Mouse (Mus musculus) embryonic facial prominence, embryonic 13.5 days (tissue): ENCODE data around the gene Cdk2. TPM values are rescaled to one million over a fixed set of nuclear protein-coding genes. Genes with fewer than 3 reads are reported as not detected.

Source experiments
- ATAC-seq: fragments of 200-750 bp; cut with Nextera tagmentation; 2 replicates; pipeline ENCODE4 v1.8.0; 2017; ENCODE audit warnings: low read depth; ENCODE audit not compliant: insufficient number of reproducible peaks, insufficient read depth, low FRiP score, low TSS enrichment
- H3K27ac ChIP-seq: fragments of 300-500 bp; sonication (generic); 2 replicates; pipeline ENCODE4 v1.5.1; 2015; ENCODE audit warnings: moderate library complexity, mild to moderate bottlenecking, inconsistent platforms
- H3K27me3 ChIP-seq: fragments of 300-500 bp; sonication (generic); 2 replicates; pipeline ENCODE4 v1.6.1; 2015; ENCODE audit warnings: mild to moderate bottlenecking, inconsistent platforms
- H3K36me3 ChIP-seq: fragments of 300-500 bp; sonication (generic); 2 replicates; pipeline ENCODE4 v1.6.1; 2015; ENCODE audit warnings: mild to moderate bottlenecking, inconsistent platforms
- H3K4me1 ChIP-seq: fragments of 300-500 bp; sonication (generic); 2 replicates; pipeline ENCODE4 v1.6.1; 2015; ENCODE audit warnings: inconsistent platforms
- H3K4me2 ChIP-seq: fragments of 300-500 bp; sonication (generic); 2 replicates; pipeline ENCODE4 v1.6.1; 2015; ENCODE audit warnings: moderate library complexity, mild to moderate bottlenecking, inconsistent platforms
- H3K4me3 ChIP-seq: fragments of 300-500 bp; sonication (generic); 2 replicates; pipeline ENCODE4 v1.5.1; 2015; ENCODE audit warnings: mild to moderate bottlenecking, inconsistent platforms
- H3K9ac ChIP-seq: fragments of 300-500 bp; sonication (generic); 2 replicates; pipeline ENCODE4 v1.6.1; 2015; ENCODE audit warnings: mild to moderate bottlenecking, inconsistent platforms
- H3K9me3 ChIP-seq: fragments of 300-500 bp; sonication (generic); 2 replicates; pipeline ENCODE4 v1.6.1; 2016; ENCODE audit warnings: inconsistent platforms
- WGBS: fragments of 180-500 bp; shearing (Covaris S2); methylation state at CpG from one replicate; pipeline ENCODE4 v1.1.7; 2015; ENCODE audit warnings: mixed read lengths; 5-methylcytosine and 5-hydroxymethylcytosine counted together
- polyA plus RNA-seq: library from polyadenylated mRNA; unstranded; fragments of >200 nt; fragmentation: Nextera tagmentation; extraction: Ambion mirVana; gene quantifications from 2 replicates; pipeline ENCODE4 v1.2.1, GENCODE M21; 2015

Gene Cdk2
- polyA plus RNA-seq, 1 experiment from 2014 or later: 127 TPM

GRCm38 (mm10) chr10:128702328-128703007 lies 2.4 kb downstream of the Cdk2 start:
- Histone ChIP-seq H3K4me2 (no peak overlapping the region), H3K27me3 (no peaks in the 10 kb centered on the region), H3K9me3 (no peaks in the 10 kb centered on the region), H3K27ac (no peak overlapping the region), H3K36me3 (peaks cover 49% of the 10 kb centered on the region), H3K4me3 (no peak overlapping the region), H3K4me1 (peaks cover 16% of the 10 kb centered on the region), H3K9ac (no peak overlapping the region; the same call in 1 of the 2 replicates)
- WGBS: 77% methylated on average over 6 of the region's 6 CpGs
- no peak for ATAC-seq

- Histone ChIP-seq H3K4me1 (peaks cover 16% of the 10 kb centered on the region), H3K27me3 (no peaks in the 10 kb centered on the region), H3K27ac (no peak overlapping the region), H3K4me2 (no peak overlapping the region), H3K9ac (no peak overlapping the region), H3K36me3 (peaks cover 49% of the 10 kb centered on the region), H3K9me3 (no peaks in the 10 kb centered on the region), H3K4me3 (no peak overlapping the region)
- no peak for ATAC-seq
- 88% methylated on average over 5 of the region's 5 CpGs for WGBS
Observed at GRCm38 (mm10) chr10:128700712-128701111, 4.1 kb downstream of the Cdk2 start.

GRCm38 (mm10) chr10:128699611-128700010 lies 5.2 kb downstream of the Cdk2 start:
- no peak overlapping the region for H3K4me2 ChIP-seq
- no peak overlapping the region for H3K9ac ChIP-seq
- H3K4me1 ChIP-seq: peaks cover 23% of the 10 kb centered on the region
- H3K36me3 ChIP-seq: peaks cover 49% of the 10 kb centered on the region
- no peaks in the 10 kb centered on the region for H3K27me3 ChIP-seq
- H3K4me3 ChIP-seq: no peak overlapping the region
- no peaks in the 10 kb centered on the region for H3K9me3 ChIP-seq
- ATAC-seq: no peak
- H3K27ac ChIP-seq: no peak overlapping the region
- WGBS: 74% methylated on average over 11 of the region's 11 CpGs

GRCm38 (mm10) chr10:128699006-128699405 lies 5.8 kb downstream of the Cdk2 start:
- H3K9me3 ChIP-seq: no peaks in the 10 kb centered on the region
- no peak overlapping the region for H3K4me2 ChIP-seq

GRCm38 (mm10) chr10:128697072-128697725 lies 7.6 kb downstream of the Cdk2 start:
- Histone ChIP-seq H3K27me3 (no peaks in the 10 kb centered on the region), H3K9ac (no peak overlapping the region), H3K27ac (peak overlapping the region; percentile 88; the same call in 1 of the 2 replicates), H3K4me3 (peak overlapping the region; percentile 97; the same call in 1 of the 2 replicates), H3K36me3 (peaks cover 40% of the 10 kb centered on the region), H3K9me3 (no peaks in the 10 kb centered on the region), H3K4me1 (peaks cover 15% of the 10 kb centered on the region), H3K4me2 (peak overlapping the region; percentile 62)
- 74% methylated on average over 6 of the region's 6 CpGs for WGBS
- ATAC-seq: no peak

More at GRCm38 (mm10) chr10:128699006-128699405, 5.8 kb downstream of the Cdk2 start:
- no peak overlapping the region for H3K27ac ChIP-seq
- ATAC-seq: no peak
- H3K4me1 ChIP-seq: peaks cover 26% of the 10 kb centered on the region
- 84% methylated on average over 5 of the region's 5 CpGs for WGBS
- H3K27me3 ChIP-seq: no peaks in the 10 kb centered on the region
- H3K9ac ChIP-seq: no peak overlapping the region
- H3K36me3 ChIP-seq: peaks cover 49% of the 10 kb centered on the region
- no peak overlapping the region for H3K4me3 ChIP-seq

GRCm38 (mm10) chr10:128695992-128696807 lies 8.6 kb downstream of the Cdk2 start, which contains the start of gene Rab5b:
Gene Rab5b, minus strand, starts transcription at chr10:128696264.
- H3K4me2 ChIP-seq: peak within 1 kb of the TSS; percentile 70
- no peaks in the 10 kb centered on the region for H3K9me3 ChIP-seq
- peak within 1 kb of the TSS; percentile 97 for H3K4me3 ChIP-seq
- ATAC-seq: peak; percentile 99
- H3K27ac ChIP-seq: peak within 1 kb of the TSS; percentile 99
- no peaks in the 10 kb centered on the region for H3K27me3 ChIP-seq
- peak within 1 kb of the TSS; percentile 96 for H3K9ac ChIP-seq
- under 1% methylated on average over 40 of the region's 40 CpGs for WGBS
- H3K36me3 ChIP-seq: peaks cover 30% of the 10 kb centered on the region
- H3K4me1 ChIP-seq: peaks cover 12% of the 10 kb centered on the region

GRCm38 (mm10) chr10:128695411-128695991 lies 9.3 kb downstream of the Cdk2 start:
- 2% methylated on average over 22 of the region's 22 CpGs for WGBS
- Histone ChIP-seq H3K4me3 (peak overlapping the region; percentile 97), H3K4me2 (peak overlapping the region; percentile 70), H3K27me3 (no peaks in the 10 kb centered on the region), H3K27ac (peak overlapping the region; percentile 99), H3K36me3 (peaks cover 24% of the 10 kb centered on the region), H3K9me3 (no peaks in the 10 kb centered on the region), H3K4me1 (peaks cover 12% of the 10 kb centered on the region), H3K9ac (peak overlapping the region; percentile 96)
- no peak for ATAC-seq

GRCm38 (mm10) chr10:128674469-128675008 lies 30.3 kb downstream of the Cdk2 start:
- Histone ChIP-seq H3K9me3 (no peaks in the 10 kb centered on the region), H3K27ac (peak overlapping the region; percentile 34; the same call in 1 of the 2 replicates), H3K4me2 (peak overlapping the region; percentile 92), H3K4me3 (peak overlapping the region; percentile 65), H3K4me1 (peaks cover 13% of the 10 kb centered on the region), H3K36me3 (peaks cover 22% of the 10 kb centered on the region), H3K27me3 (no peaks in the 10 kb centered on the region), H3K9ac (peak overlapping the region; percentile 77)
- no peak for ATAC-seq
- 4% methylated on average over 9 of the region's 9 CpGs for WGBS

- H3K4me1 ChIP-seq: peaks cover 16% of the 10 kb centered on the region
- H3K36me3 ChIP-seq: peaks cover 16% of the 10 kb centered on the region
- H3K27ac ChIP-seq: peak within 1 kb of the TSS; percentile 34
- no peaks in the 10 kb centered on the region for H3K9me3 ChIP-seq
- ATAC-seq: peak; percentile 86
- peak within 1 kb of the TSS; percentile 77 for H3K9ac ChIP-seq
- no peaks in the 10 kb centered on the region for H3K27me3 ChIP-seq
- H3K4me3 ChIP-seq: peak within 1 kb of the TSS; percentile 65
- WGBS: under 1% methylated on average over 60 of the region's 60 CpGs
- peak within 1 kb of the TSS; percentile 92 for H3K4me2 ChIP-seq
Observed at GRCm38 (mm10) chr10:128673763-128674468, 30.9 kb downstream of the Cdk2 start, which contains the start of gene Suox. Gene Suox, minus strand, starts transcription at chr10:128674073.

GRCm38 (mm10) chr10:128671148-128671547 lies 33.7 kb downstream of the Cdk2 start:
- peaks cover 10% of the 10 kb centered on the region for H3K36me3 ChIP-seq
- 0 out of 2 replicates have a peak overlapping the region, but pooled peaks have one; percentile 32 for H3K9ac ChIP-seq
- H3K27me3 ChIP-seq: no peaks in the 10 kb centered on the region
- H3K4me2 ChIP-seq: no peak overlapping the region
- no peaks in the 10 kb centered on the region for H3K9me3 ChIP-seq
- peaks cover 25% of the 10 kb centered on the region for H3K4me1 ChIP-seq
- no peak for ATAC-seq
- H3K4me3 ChIP-seq: no peak overlapping the region
- H3K27ac ChIP-seq: no peak overlapping the region
- 93% methylated on average over 9 of the region's 9 CpGs for WGBS
